Mouse (Mus musculus): ENCODE data around the gene Idi1.

- TF ChIP-seq CTCF (conservative IDR thresholded peaks at IDR 0.05; ENCODE audit: low read length) (no peak), NANOG (IDR thresholded peaks at IDR 0.05; ENCODE audit: borderline replicate concordance, low read length) (no peak), POU5F1 (IDR thresholded peaks at IDR 0.05; ENCODE audit: borderline replicate concordance, low read length) (no peak)
These were observed 3.7 kb upstream of the Idi1 start for GRCm38 (mm10) chr13:8881611-8882010.
